Mouse (Mus musculus) bone marrow, adult 2 months (tissue): ENCODE results near the gene Aadat.

Experiments
- CTCF ChIP-seq: fragments of 200-500 bp; IDR thresholded peaks from 2 replicates; pipeline ENCODE4 v1.5.1; 2011; ENCODE audit warnings: low read length, control low read depth; ENCODE audit not compliant: control insufficient read depth, insufficient read depth
- POLR2A ChIP-seq: fragments of 200-500 bp; IDR thresholded peaks from 2 replicates; pipeline ENCODE4 v1.6.1; 2011; ENCODE audit warnings: low read depth, mild to moderate bottlenecking, control low read depth, low read length, borderline replicate concordance; ENCODE audit not compliant: control insufficient read depth

DNA sequence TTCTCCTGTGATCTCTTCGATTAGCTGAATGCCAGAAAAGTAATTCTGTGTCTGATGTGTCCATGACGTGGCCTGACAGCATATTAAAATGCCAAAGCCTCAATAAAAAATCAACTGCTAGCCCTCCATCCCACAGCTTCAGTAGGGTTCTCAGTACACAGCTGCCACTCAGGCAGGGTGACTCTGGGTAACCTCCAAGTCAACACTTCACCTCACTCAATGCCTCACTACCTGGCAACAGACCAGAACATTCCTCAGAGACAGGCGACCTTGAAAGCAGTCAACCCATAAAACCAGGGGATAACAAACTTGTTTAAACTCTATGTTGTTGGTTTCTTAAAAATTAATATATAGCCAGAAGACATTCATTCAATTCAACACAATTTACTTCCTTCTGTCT lies 13.3 kb upstream of the Aadat start:
- TF ChIP-seq CTCF: no peak
- TF ChIP-seq POLR2A: no peak
